Mouse (Mus musculus) myocyte (in vitro differentiated cells): ENCODE measurements around the gene Shd.

Source experiments
- E2F4 ChIP-seq: IDR thresholded peaks from one replicate; pipeline ENCODE4 v1.6.1; 2011; ENCODE audit warnings: mild to moderate bottlenecking, control low read depth, moderate library complexity; ENCODE audit not compliant: insufficient read depth
- MAX ChIP-seq: IDR thresholded peaks from one replicate; pipeline ENCODE4 v1.6.1; 2011; ENCODE audit warnings: low read depth, mild to moderate bottlenecking, control low read depth
- MYOD1 ChIP-seq, 3 experiments: IDR thresholded peaks; one replicate each; pipeline ENCODE4 v1.6.1; 2011; ENCODE audit warnings: control low read depth in 2 of 3, low read depth in 2 of 3, mild to moderate bottlenecking in 2 of 3, moderate library complexity in 1 of 3; ENCODE audit not compliant: insufficient read length in 2 of 3, control insufficient read depth in 1 of 3
- POLR2A ChIP-seq: IDR thresholded peaks from one replicate; pipeline ENCODE4 v1.6.1; 2011; ENCODE audit warnings: low read depth, mild to moderate bottlenecking, control low read depth, moderate library complexity; ENCODE audit not compliant: insufficient read length
- POLR2AphosphoS2 ChIP-seq: IDR thresholded peaks from one replicate; pipeline ENCODE4 v1.6.1; 2011; ENCODE audit warnings: low read depth, control low read depth; ENCODE audit not compliant: insufficient read length

GRCm38 (mm10) chr17:56024931-56025330, 54.7 kb downstream of the Shd start:
- no peak for TF ChIP-seq POLR2A
- TF ChIP-seq MYOD1 (IDR thresholded peaks at IDR 0.05; ENCODE audit: control insufficient read depth in 1 of 3, insufficient read length in 2 of 3, low read depth in 2 of 3): no peak
- TF ChIP-seq MAX: no peak
- no peak for TF ChIP-seq E2F4
- no peak for TF ChIP-seq POLR2AphosphoS2
